Mouse (Mus musculus): Measurements from ENCODE around the gene Gap43. TPM values are rescaled to one million over a fixed set of nuclear protein-coding genes. Genes with fewer than 3 reads are reported as not detected.

Gap43 gene
- polyA plus RNA-seq, 1 experiment from 2014 or later: 26.8 TPM

- no peak for ATAC-seq (ENCODE audit: insufficient number of reproducible peaks, insufficient read depth, low FRiP score, low TSS enrichment, low read depth)
- no peaks in the 10 kb centered on the region for H3K9me3 ChIP-seq
- H3K4me1 ChIP-seq (replicated peaks): peaks cover 40% of the 10 kb centered on the region
- peak overlapping the region; percentile 81; the same call in 1 of the 2 replicates for H3K4me2 ChIP-seq
- WGBS: 19% methylated on average over 4 of the region's 4 CpGs
- peaks cover 2% of the 10 kb centered on the region; the same call in 1 of the 2 replicates for H3K27me3 ChIP-seq
- no peak overlapping the region for H3K9ac ChIP-seq (replicated peaks)
- H3K4me3 ChIP-seq (replicated peaks): no peak overlapping the region
- H3K36me3 ChIP-seq: no peaks in the 10 kb centered on the region
- no peak overlapping the region for H3K27ac ChIP-seq
Measured at GRCm38 (mm10) chr16:42338342-42338741, 2.1 kb downstream of the Gap43 start.

GRCm38 (mm10) chr16:42337663-42338062, 2.8 kb downstream of the Gap43 start:
- 11% methylated on average over 2 of the region's 2 CpGs for WGBS
- no peak overlapping the region for H3K4me2 ChIP-seq
- no peak overlapping the region for H3K27ac ChIP-seq
- H3K9ac ChIP-seq (replicated peaks): no peak overlapping the region
- ATAC-seq (ENCODE audit: insufficient number of reproducible peaks, insufficient read depth, low FRiP score, low TSS enrichment, low read depth): no peak
- H3K4me1 ChIP-seq (replicated peaks): peaks cover 40% of the 10 kb centered on the region
- H3K36me3 ChIP-seq: no peaks in the 10 kb centered on the region
- peaks cover 2% of the 10 kb centered on the region; the same call in 1 of the 2 replicates for H3K27me3 ChIP-seq
- no peak overlapping the region for H3K4me3 ChIP-seq (replicated peaks)
- no peaks in the 10 kb centered on the region for H3K9me3 ChIP-seq

- H3K27ac ChIP-seq: no peak overlapping the region
- H3K9ac ChIP-seq (replicated peaks): no peak overlapping the region
- peaks cover 2% of the 10 kb centered on the region; the same call in 1 of the 2 replicates for H3K27me3 ChIP-seq
- H3K36me3 ChIP-seq: no peaks in the 10 kb centered on the region
- WGBS: 10% methylated on average over 2 of the region's 2 CpGs
- no peak overlapping the region for H3K4me2 ChIP-seq
- H3K9me3 ChIP-seq: no peaks in the 10 kb centered on the region
- no peak overlapping the region for H3K4me3 ChIP-seq (replicated peaks)
- no peak for ATAC-seq (ENCODE audit: insufficient number of reproducible peaks, insufficient read depth, low FRiP score, low TSS enrichment, low read depth)
- H3K4me1 ChIP-seq (replicated peaks): peaks cover 40% of the 10 kb centered on the region
Measured at GRCm38 (mm10) chr16:42336610-42337009, 3.8 kb downstream of the Gap43 start.

GRCm38 (mm10) chr16:42332321-42332720, 8.1 kb downstream of the Gap43 start:
- Histone ChIP-seq H3K4me1 (replicated peaks) (peaks cover 10% of the 10 kb centered on the region), H3K4me3 (replicated peaks) (no peak overlapping the region), H3K27me3 (no peaks in the 10 kb centered on the region), H3K36me3 (no peaks in the 10 kb centered on the region), H3K9me3 (no peaks in the 10 kb centered on the region), H3K4me2 (no peak overlapping the region), H3K9ac (replicated peaks) (no peak overlapping the region), H3K27ac (no peak overlapping the region)
- 27% methylated on average over 4 of the region's 4 CpGs for WGBS
- ATAC-seq (ENCODE audit: insufficient number of reproducible peaks, insufficient read depth, low FRiP score, low TSS enrichment, low read depth): no peak

DNA sequence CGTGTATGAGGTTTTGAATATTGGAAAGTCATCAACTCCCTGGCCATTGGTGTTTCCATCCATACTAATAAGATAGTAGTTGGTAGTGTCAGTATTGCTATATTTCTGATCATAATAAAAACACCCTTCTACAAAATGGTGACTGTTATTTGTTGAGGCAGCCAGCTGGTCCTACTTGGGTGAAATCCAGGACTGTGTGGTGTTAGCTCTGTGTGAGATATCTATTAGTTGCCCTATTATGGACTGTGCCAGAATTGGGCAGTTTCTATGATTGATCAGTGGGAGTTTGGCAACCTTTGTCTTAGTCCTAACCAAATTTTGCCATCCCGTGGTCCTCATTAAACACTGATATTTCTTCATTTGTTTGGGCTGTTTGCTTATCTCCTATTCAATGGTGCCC, 14.3 kb downstream of the Gap43 start:
- no peaks in the 10 kb centered on the region for H3K9me3 ChIP-seq
- no peak overlapping the region for H3K4me2 ChIP-seq
- WGBS: 75% methylated on average over 2 of the region's 2 CpGs
- no peaks in the 10 kb centered on the region for H3K36me3 ChIP-seq
- no peak for ATAC-seq (ENCODE audit: insufficient number of reproducible peaks, insufficient read depth, low FRiP score, low TSS enrichment, low read depth)
- H3K9ac ChIP-seq (replicated peaks): no peak overlapping the region
- no peaks in the 10 kb centered on the region for H3K4me1 ChIP-seq (replicated peaks)
- H3K27ac ChIP-seq: no peak overlapping the region
- H3K27me3 ChIP-seq: no peaks in the 10 kb centered on the region
- no peak overlapping the region for H3K4me3 ChIP-seq (replicated peaks)

DNA sequence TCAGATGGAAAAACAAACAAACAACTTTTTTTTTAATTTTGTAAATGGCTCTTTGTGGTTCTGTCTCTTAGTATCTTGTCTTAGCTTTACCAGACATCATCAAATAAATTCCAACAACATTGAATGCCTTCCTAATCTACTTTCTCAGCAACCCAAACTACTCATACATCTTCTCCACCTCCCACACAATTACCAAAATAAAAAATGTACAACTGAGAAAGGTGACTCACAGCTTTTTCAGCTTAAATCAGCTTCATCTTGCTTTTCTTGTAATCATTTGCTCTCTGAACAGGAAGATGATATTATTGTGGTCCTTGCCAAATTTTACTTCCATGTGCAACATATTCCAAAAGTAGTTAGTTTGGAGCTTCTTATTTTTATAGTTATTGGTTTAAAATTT, 14.9 kb downstream of the Gap43 start:
- no peak for ATAC-seq (ENCODE audit: insufficient number of reproducible peaks, insufficient read depth, low FRiP score, low TSS enrichment, low read depth)
- H3K36me3 ChIP-seq: no peaks in the 10 kb centered on the region
- H3K4me3 ChIP-seq (replicated peaks): no peak overlapping the region
- H3K9ac ChIP-seq (replicated peaks): no peak overlapping the region
- no peak overlapping the region for H3K27ac ChIP-seq
- no peaks in the 10 kb centered on the region for H3K27me3 ChIP-seq
- no peak overlapping the region for H3K4me2 ChIP-seq
- no peaks in the 10 kb centered on the region for H3K4me1 ChIP-seq (replicated peaks)
- H3K9me3 ChIP-seq: no peaks in the 10 kb centered on the region

GRCm38 (mm10) chr16:42319831-42320230, 20.6 kb downstream of the Gap43 start:
- Histone ChIP-seq H3K27ac (no peak overlapping the region), H3K4me3 (replicated peaks) (no peak overlapping the region), H3K4me2 (no peak overlapping the region), H3K27me3 (no peaks in the 10 kb centered on the region), H3K9me3 (no peaks in the 10 kb centered on the region), H3K9ac (replicated peaks) (no peak overlapping the region), H3K36me3 (no peaks in the 10 kb centered on the region), H3K4me1 (replicated peaks) (no peaks in the 10 kb centered on the region)
- no peak for ATAC-seq (ENCODE audit: insufficient number of reproducible peaks, insufficient read depth, low FRiP score, low TSS enrichment, low read depth)

DNA sequence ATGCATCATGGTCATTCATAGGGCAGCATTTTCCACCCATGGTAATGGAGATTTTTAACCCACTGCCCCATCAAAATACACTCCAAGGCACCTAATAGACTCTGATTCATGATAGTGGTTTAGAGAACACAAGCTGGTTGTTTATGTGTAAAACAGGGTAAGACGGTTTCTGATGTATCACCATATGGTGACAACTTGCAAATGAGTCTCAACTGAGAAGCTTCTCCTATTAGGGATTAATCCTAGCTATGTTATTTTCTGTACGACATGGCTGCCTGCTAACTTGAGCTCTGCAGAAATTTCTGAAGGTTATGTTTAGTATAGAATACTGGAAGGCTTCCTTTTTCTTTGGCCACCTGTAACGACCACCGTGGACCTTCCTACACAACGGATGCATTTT, 21.1 kb downstream of the Gap43 start:
- no peaks in the 10 kb centered on the region for H3K4me1 ChIP-seq (replicated peaks)
- no peaks in the 10 kb centered on the region for H3K27me3 ChIP-seq
- H3K9me3 ChIP-seq: no peaks in the 10 kb centered on the region
- H3K9ac ChIP-seq (replicated peaks): no peak overlapping the region
- no peaks in the 10 kb centered on the region for H3K36me3 ChIP-seq
- WGBS: 84% methylated on average over 5 of the region's 5 CpGs
- ATAC-seq (ENCODE audit: insufficient number of reproducible peaks, insufficient read depth, low FRiP score, low TSS enrichment, low read depth): no peak
- no peak overlapping the region for H3K4me2 ChIP-seq
- no peak overlapping the region for H3K27ac ChIP-seq
- H3K4me3 ChIP-seq (replicated peaks): no peak overlapping the region

DNA sequence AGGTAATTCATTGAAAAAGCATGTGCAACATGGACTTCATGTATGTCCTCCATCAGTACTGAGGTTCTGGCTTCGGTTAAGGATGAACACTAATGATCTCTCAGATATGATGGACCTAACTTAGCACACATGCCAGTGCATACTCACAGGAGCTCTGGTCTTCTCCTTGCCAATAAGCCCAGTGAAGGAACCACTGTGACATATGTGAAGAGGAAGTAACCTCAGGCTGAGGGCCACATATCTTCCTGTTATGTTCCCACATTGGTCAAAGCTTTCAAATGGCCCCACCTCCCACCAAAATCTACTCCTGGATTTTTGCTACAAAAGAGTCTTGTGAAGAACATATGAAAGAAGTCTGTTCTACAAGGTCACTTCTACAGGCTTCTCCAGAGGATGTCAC, 28.3 kb downstream of the Gap43 start:
- Histone ChIP-seq H3K4me3 (replicated peaks) (no peak overlapping the region), H3K36me3 (no peaks in the 10 kb centered on the region), H3K9ac (replicated peaks) (no peak overlapping the region), H3K27me3 (no peaks in the 10 kb centered on the region), H3K4me1 (replicated peaks) (peaks cover 6% of the 10 kb centered on the region; the same call in 1 of the 2 replicates), H3K27ac (no peak overlapping the region), H3K4me2 (no peak overlapping the region), H3K9me3 (no peaks in the 10 kb centered on the region)
- ATAC-seq (ENCODE audit: insufficient number of reproducible peaks, insufficient read depth, low FRiP score, low TSS enrichment, low read depth): no peak
- WGBS: 97% methylated on average over 1 of the region's 1 CpGs

- Histone ChIP-seq H3K4me3 (replicated peaks) (no peak overlapping the region), H3K4me2 (no peak overlapping the region), H3K36me3 (no peaks in the 10 kb centered on the region), H3K9ac (replicated peaks) (no peak overlapping the region), H3K9me3 (no peaks in the 10 kb centered on the region), H3K27me3 (no peaks in the 10 kb centered on the region), H3K4me1 (replicated peaks) (peaks cover 17% of the 10 kb centered on the region), H3K27ac (no peak overlapping the region)
- WGBS: 74% methylated on average over 1 of the region's 1 CpGs
- no peak for ATAC-seq (ENCODE audit: insufficient number of reproducible peaks, insufficient read depth, low FRiP score, low TSS enrichment, low read depth)
Measured at GRCm38 (mm10) chr16:42308761-42309160, 31.7 kb downstream of the Gap43 start.

DNA sequence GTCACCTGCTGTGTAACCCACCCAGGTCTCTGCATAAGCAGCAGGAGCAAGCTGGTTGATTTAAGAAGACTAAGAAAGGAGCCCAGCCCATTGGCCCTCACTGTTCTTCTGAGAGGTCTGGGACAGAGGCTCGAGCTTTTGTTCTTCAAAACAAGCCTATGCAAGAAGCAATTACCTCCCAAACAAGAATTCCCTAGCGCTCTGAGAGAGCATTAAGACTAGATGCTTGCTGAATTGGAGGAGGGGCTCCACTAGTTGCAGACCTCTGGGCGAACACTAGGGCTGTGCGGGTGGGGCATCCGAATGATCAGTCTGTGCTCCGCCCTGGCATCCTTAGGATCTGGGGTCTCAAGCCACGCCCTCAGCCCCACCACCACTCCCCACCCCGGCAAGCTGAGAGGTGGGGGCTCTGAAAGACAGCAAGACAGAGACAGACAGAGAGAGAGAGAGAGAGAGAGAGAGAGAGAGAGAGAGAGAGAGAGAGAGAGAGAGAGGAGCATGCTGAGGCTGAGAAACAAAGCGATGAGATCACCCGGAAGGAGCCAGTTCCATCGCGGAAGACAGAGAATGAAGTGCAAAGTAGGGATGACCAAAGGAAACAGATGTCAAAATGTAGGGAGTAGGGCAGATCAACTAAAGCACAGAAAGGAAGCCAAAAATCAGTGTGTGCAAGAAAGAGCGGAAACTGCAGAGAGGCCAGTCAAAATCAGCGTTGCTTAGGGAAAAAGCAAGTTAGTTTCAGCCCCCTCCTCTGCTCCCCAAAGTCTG, 34.3 kb downstream of the Gap43 start:
- Histone ChIP-seq H3K4me3 (replicated peaks) (peak overlapping the region; percentile 37), H3K36me3 (no peaks in the 10 kb centered on the region), H3K4me2 (peak overlapping the region; percentile 64), H3K9me3 (no peaks in the 10 kb centered on the region), H3K27me3 (no peaks in the 10 kb centered on the region), H3K9ac (replicated peaks) (peak overlapping the region; percentile 45; the same call in 1 of the 2 replicates), H3K27ac (no peak overlapping the region), H3K4me1 (replicated peaks) (peaks cover 25% of the 10 kb centered on the region)
- ATAC-seq (ENCODE audit: insufficient number of reproducible peaks, insufficient read depth, low FRiP score, low TSS enrichment, low read depth): peak; percentile 83; the same call in 1 of the 2 replicates
- WGBS: 3% methylated on average over 14 of the region's 14 CpGs

DNA sequence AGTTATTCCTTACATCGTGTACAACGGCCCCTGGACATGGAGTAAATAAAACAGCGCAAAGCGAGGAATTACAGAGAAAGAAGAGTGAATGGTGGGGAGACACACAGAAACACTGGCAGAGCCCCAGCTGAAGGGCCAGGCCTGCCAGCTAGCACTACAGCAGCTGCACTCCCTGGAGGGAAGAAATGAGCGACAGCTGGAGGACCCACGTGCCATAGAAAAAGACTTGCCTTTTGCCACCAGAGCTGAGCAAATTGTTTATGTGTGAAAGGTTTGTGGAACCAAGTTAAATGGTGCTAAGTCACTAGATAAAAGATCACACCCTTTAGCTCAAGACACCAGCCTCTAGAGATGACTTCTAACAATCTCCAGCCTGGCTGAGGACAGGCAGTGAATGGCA, 37.0 kb downstream of the Gap43 start:
- H3K9me3 ChIP-seq: no peaks in the 10 kb centered on the region
- no peak overlapping the region for H3K4me2 ChIP-seq
- H3K4me1 ChIP-seq (replicated peaks): peaks cover 19% of the 10 kb centered on the region
- 48% methylated on average over 6 of the region's 6 CpGs for WGBS
- H3K36me3 ChIP-seq: no peaks in the 10 kb centered on the region
- no peak; the same call in 1 of the 2 replicates for ATAC-seq (ENCODE audit: insufficient number of reproducible peaks, insufficient read depth, low FRiP score, low TSS enrichment, low read depth)
- H3K27ac ChIP-seq: peak overlapping the region; percentile 64
- H3K27me3 ChIP-seq: no peaks in the 10 kb centered on the region
- H3K9ac ChIP-seq (replicated peaks): no peak overlapping the region
- H3K4me3 ChIP-seq (replicated peaks): no peak overlapping the region
